Mouse (Mus musculus) thymus, adult 2 months (tissue): ENCODE results near the gene Gm5460.

Source experiments
- CTCF ChIP-seq: fragments of 200-500 bp; IDR thresholded peaks from 2 replicates; pipeline ENCODE4 v1.5.1; 2012; ENCODE audit warnings: mild to moderate bottlenecking, control low read depth, low read length, moderate library complexity, borderline replicate concordance; ENCODE audit not compliant: control insufficient read depth, poor library complexity, insufficient read depth; ENCODE audit errors: extremely low read depth
- POLR2A ChIP-seq: fragments of 200-500 bp; IDR thresholded peaks from 2 replicates; pipeline ENCODE4 v1.6.1; 2012; ENCODE audit warnings: mild to moderate bottlenecking, low read length, control low read depth, moderate library complexity; ENCODE audit not compliant: control insufficient read depth, poor library complexity, insufficient read depth; ENCODE audit errors: extremely low read depth

GRCm38 (mm10) chr14:33993521-33994289, 22.9 kb upstream of the Gm5460 start:
- no peak for TF ChIP-seq POLR2A
- TF ChIP-seq CTCF, result no peak
